28 mouse cellular contexts compared by ENCODE assay signal in the genomic region with DNA sequence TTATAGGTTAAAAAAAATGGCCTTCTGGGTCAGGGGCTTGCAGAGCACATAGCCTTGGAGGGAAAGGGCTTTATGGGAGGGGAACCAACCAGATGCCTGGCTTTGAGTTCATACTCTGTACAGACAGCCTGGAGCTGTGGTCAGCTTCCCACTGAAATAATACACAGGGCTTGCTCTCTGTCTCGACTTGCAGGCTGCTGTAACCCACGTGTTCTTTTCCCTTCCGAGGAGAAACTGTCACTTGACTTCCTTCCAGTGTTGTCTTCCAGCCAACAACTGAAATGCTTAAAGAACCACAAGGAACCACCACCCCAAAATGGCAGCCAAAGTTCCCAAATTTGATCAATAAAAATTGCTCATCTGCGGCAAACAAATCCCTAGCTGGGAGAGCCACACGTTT.
"Had no signal": no experiment of that assay in that cellular context is flagged by ENCODE, and none has a peak within 500 bp of the region (broad histone marks: within the 10 kb centered on the region; RNA-seq: fewer than 3 reads in every experiment).

No protein-coding gene starts in this region.

- H3K4me3 ChIP-seq: gastrocnemius, adult 2 months; heart, adult 2 months; heart, embryonic 13.5 days; heart, embryonic 15.5 days; hindbrain, embryonic 13.5 days; hindbrain, embryonic 15.5 days; kidney, embryonic 15.5 days; limb, embryonic 13.5 days; limb, embryonic 15.5 days; liver, embryonic 12.5 days had no signal

- ATAC-seq: hindbrain, postnatal 0 days; intestine, embryonic 16.5 days; liver, embryonic 12.5 days had no signal

- H3K9me3 ChIP-seq: heart, embryonic 15.5 days; hindbrain, embryonic 13.5 days; hindbrain, embryonic 15.5 days; limb, embryonic 15.5 days; liver, embryonic 12.5 days had no signal

- H3K27ac ChIP-seq: gastrocnemius, adult 2 months; heart, adult 2 months; heart, embryonic 13.5 days; heart, embryonic 15.5 days; hindbrain, embryonic 13.5 days; hindbrain, embryonic 15.5 days; hindbrain, postnatal 0 days; kidney, embryonic 15.5 days; kidney, postnatal 0 days; limb, embryonic 13.5 days; limb, embryonic 15.5 days; liver, embryonic 12.5 days; liver, embryonic 14.5 days had no signal

- H3K27me3 ChIP-seq: heart, embryonic 13.5 days; heart, embryonic 15.5 days; hindbrain, embryonic 13.5 days; hindbrain, embryonic 15.5 days; kidney, embryonic 15.5 days; limb, embryonic 13.5 days; limb, embryonic 15.5 days; liver, embryonic 12.5 days had no signal

- DNase-seq: gastrocnemius, adult 2 months; gastrocnemius, postnatal 10 days; gastrocnemius, postnatal 36 days; heart, adult 11 months; heart, adult 2 months; heart, postnatal 14 days; heart, postnatal 36 days; kidney, adult 11 months; kidney, adult 2 months; kidney, adult 9 months; kidney, postnatal 14 days; kidney, postnatal 36 days; layer of hippocampus, adult 9-11 months; layer of hippocampus, postnatal 36 days; left cerebral cortex, postnatal 4 days had no signal

- H3K9ac ChIP-seq: heart, embryonic 13.5 days; heart, embryonic 15.5 days; hindbrain, embryonic 13.5 days; hindbrain, embryonic 15.5 days; kidney, embryonic 15.5 days; limb, embryonic 13.5 days; limb, embryonic 15.5 days; liver, embryonic 12.5 days; liver, embryonic 14.5 days had no signal

- H3K4me2 ChIP-seq: heart, embryonic 11.5 days; heart, embryonic 13.5 days; heart, embryonic 15.5 days; hindbrain, embryonic 13.5 days; hindbrain, embryonic 15.5 days; kidney, embryonic 15.5 days; limb, embryonic 13.5 days; limb, embryonic 15.5 days; liver, embryonic 12.5 days had no signal
